Mouse (Mus musculus): Measurements from ENCODE around the gene Grtp1. TPM values are rescaled to one million over a fixed set of nuclear protein-coding genes. Genes with fewer than 3 reads are reported as not detected.

Grtp1 gene
- total RNA-seq, 2 experiments from 2014 or later: 7.8 to 8.9 TPM

DNA sequence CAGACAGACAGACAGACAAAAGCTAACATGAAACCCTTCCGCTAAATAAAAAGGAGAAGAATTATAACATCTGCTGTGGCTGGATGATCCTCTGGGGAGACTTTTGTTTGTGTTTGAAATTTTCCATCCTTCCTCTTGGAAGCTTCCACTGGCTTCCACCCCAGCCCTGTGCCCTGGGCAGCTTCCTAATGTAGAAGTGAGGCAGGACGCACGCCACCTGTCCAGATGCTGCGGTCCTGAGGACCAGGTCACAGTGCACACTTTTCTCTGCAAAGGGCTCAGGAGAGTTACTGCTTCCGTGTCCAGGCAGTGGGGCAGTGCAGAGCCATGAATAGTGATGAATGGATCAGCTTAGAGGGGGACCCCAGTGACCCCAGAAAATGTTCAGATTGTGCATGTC, 4.9 kb upstream of the Grtp1 start:
- intact Hi-C loops (cut with DNase I): no loop called here
- no peak for DNase-seq

DNA sequence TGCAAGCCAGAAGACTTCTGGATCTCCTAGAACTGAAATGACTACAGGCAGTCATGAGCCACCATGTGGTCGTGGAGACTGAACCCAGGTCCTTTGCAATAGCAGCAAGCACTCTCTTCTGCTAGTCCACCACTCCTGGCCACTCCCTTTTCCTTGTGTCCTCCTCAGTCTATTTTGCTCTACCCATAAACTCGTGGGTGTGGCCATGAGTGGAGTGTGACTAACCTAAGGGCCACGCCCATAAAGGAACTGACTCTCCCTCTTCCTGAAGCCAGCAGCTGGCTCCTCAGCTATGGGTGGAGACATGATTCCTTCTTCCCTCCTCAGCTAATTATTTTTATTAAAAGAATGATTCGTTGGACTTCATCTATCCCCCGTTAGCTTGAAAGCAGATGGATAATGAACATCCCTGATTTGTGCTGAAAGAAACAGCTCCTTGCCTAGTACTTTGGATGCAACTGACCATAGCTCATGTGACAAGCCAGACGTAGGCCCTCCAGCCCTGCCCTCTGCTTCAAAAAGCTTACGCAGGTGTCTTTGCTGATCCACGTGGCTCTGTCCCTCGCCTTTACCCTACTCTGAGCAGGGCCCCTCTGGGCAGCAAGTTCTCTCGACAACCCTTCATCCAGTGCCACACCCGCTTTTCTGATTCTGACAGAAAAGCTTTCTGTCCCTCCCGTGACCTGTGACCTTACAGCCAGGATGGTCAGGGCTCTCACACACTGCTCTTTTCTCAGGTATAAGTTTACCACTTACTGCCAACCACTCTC, 4.1 kb upstream of the Grtp1 start:
- DNase-seq: no peak
- intact Hi-C loops (cut with DNase I): no loop called here

DNA sequence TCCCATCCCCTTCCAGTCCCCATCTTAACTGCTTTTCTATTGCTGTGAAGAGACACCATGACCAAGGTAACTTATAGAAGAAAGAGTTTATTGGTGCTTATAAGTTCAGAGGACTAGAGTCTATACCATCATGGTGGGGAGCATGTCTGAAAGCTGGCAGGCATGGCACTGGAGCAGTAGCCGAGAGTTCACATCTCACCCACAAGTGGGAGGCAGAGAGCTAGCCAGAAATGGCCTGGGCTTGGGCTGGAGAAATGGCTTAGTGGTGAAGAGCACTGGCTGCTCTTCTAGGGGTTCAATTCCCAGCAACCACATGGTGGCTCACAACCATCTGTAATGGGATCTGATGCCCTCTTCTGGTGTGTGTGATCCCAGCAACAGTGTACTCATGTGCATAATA, 3.1 kb upstream of the Grtp1 start:
- intact Hi-C loops (cut with DNase I): no loop called here
- DNase-seq: no peak

DNA sequence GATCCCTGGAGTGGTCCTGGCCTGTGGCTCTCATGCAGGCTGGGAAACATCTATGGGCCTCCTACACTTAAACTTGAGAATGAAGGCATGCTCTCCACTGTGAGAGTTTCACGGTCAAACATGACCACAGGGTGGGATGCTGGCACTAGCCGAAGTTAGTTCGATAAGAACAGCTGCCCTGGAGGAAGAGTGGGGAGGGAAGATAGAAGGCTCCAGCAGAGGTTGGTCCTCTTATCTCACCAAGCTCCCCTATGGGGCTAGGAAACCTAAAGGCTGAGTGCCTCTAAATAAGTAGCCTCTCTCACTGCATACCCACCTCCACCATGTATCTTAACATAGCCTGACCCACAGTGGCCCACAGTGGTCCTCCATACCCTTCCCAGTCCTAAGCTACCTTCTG, 2.4 kb upstream of the Grtp1 start:
- DNase-seq: no peak
- intact Hi-C loops (cut with DNase I): no loop called here

DNA sequence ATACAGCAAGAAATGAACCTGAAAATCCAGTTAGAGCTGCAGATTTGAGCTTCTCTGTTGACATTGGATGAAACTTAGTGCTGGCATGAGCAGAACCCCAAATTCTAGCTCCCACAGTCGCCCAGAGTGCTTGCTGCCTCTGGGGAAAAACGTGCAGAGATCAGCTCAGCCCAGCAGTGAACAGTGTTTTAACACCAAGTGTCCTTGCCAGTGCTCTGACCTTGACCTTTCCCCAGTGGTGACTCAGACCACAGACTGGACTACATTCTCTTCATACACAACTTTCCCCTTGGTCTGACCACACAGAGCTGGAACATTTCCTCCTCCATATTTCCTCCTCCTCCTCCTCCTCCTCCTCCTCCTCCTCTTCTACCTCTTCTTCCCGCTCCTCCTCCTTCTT, 1.6 kb upstream of the Grtp1 start:
- no peak for DNase-seq
- intact Hi-C loops (cut with DNase I): no loop called here

DNA sequence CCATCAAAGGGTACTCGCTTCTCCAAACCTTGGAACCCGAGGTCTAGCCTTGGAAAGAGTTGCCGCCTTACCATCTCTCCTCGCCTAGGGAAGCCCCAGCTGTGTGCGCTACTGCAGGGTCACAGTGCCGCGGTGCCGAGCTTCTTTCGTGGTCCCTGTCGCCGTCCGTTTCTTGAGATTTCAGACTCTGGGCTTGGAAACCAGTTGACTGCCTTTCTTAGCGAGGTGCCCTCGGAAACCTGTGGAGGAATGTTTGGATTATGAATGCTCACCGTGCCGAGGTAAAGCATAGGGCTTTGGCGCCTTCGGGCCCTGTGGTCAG, 554 bp upstream of the Grtp1 start:
- no peak for DNase-seq
- intact Hi-C loops (cut with DNase I): no loop called here

DNA sequence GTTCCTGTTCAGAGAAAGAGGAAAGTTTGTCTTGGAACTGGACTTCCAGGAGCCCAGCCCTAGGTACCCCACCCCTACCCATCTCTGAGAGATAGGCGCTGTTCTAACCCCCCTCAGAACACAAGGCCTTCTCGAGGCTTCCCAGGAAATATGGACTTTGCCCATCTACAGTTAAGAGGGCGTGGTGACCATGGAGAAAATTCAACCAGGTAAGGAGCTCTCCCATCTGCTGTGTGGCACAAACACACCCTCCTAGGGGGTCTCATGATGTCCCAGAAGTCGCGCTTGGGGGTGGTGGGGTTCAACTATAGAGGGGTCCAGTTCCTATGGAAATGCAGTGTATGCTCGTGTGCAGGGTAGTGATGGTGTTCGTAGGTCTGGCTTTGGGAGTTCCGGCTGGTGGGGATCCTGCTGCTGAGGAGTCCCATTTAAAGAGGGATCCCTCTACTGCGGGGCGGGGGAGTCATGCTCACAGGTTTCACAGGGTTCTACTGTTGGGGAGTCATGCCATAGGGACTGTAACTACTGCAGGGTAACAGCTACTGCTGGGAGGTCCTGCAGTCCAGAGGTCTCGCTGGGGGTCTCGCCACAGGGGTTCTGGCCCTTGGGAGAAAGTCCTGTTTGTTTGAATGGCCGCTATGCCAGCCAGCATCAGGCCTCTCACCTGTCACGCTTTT, 897 bp downstream of the Grtp1 start:
- intact Hi-C loops (cut with DNase I): no loop called here
- DNase-seq: no peak

DNA sequence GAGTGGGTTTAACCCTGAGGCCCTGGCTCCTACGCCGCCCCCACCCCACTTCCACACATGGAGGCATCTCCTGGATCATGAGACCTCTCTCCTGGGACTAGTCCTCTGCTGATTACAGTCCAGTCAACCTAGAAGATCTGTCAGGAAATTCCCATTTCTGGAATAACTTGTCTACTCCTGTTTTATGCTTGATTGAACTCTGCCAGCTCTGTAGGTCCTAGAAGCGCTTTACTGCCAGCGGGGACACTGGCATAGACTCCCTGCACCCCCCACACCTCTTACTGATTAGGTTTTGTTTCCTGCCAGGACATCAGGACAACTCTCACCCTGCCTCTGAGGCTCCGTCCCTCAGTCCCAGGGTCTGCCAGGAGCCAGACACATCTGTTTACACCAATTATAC, 2.9 kb downstream of the Grtp1 start:
- no peak for DNase-seq
- intact Hi-C loops (cut with DNase I): no loop called here

DNA sequence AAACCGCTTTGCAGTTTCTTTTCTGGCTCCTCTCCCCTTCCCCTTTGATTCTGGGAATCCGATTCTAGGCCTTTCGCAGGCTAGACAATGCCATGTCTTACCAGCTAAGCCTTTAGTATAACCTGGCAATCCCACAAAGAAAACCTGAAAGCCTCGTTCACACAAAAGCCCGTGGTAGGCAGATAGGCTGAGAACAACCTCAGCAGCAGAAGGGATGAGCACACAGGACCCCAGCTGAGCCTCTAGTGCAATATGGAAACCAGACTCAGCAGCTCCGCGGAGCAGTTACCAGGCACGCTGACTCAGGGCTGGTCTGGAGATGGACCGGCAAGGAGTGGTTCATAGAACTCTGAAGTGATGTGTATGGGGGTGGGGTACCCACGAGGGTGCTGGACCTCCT, 5.6 kb downstream of the Grtp1 start:
- intact Hi-C loops (cut with DNase I): no loop called here
- no peak for DNase-seq

DNA sequence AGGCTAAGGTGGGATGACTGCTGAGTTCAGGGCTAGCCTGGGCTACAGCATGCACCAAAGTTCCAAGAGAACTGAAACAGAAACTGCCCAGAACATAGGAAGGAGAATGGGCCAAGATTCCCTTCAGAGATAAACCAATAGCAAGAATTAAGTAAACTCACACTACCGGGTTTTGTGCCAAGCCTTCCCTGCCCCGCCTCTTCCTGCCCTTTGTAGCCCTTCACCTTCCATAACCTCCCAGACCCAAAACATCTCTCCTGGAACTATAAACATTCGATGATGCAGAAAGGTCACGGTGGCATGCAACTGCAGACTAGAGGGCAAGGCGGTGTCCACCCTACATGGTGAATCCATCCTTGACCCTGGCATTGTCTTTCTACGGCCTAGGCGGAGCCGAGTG, 10.2 kb downstream of the Grtp1 start:
- intact Hi-C loops (cut with DNase I): no loop called here

DNA sequence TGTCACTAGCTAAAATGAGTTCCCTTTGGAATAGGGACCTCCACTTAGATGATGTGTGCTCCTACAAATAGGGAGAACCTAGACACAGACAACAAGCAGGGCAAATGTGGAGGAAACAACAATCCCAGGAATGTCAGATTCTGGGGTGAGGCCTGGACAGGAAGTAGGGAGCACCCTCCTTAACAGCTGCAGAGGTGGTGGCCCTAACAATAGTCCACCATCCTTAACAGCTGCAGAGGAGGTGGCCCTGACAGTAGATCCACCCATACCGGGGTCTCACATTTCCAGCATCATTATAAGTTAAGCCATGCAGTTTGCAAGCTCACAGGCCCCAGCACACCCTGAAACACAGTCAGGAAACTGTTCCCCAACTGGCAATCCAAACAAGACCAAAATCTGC, 11.6 kb downstream of the Grtp1 start:
- DNase-seq: no peak
- intact Hi-C loops (cut with DNase I): no loop called here

More for the DNA sequence above, 10.2 kb downstream of the Grtp1 start:
- DNase-seq: no peak

DNA sequence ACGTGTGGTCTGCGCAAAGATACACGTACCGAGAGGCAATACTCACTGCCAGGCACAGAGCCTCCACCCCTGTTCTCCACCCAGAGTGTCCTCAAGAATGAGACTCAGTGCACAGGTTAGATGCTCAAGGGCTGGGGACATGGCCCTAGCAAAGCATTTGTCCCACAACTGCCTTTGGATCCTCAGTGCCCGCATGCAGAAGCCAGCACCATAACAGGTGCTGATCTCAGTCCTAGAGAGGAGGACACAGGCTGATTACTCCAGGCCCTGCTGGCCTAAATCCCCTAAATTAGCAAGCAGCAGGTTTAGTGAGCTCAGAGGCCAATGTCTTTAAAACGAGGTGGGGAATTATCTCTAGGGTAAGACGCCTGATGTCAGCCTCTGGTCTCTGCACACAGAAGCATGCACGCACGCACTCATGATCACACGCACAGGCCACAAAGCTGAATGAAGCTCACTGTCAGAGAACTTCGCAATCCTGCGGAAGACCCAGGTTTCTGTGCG, 12.3 kb downstream of the Grtp1 start:
- intact Hi-C loops (cut with DNase I): no loop called here
- DNase-seq: no peak

DNA sequence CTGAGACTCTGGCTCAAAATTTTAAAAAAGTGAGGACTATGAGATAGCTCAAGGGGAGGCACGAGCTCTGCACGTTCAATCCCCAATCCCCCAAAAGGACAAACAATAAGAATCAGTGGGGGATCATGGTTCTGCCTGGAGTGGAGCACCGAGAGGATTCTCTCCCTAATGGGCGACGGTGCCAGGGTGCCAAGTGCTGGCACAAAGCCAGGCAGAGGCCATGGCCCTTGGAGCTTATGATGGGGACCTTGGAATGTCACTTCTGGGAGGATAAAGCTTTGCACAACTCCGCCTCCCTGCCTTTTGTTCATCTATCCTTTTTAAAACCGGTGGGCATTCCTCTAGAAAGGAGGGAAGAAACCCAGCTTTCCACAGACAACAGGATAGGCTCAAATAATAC, 12.8 kb downstream of the Grtp1 start:
- DNase-seq: no peak

DNA sequence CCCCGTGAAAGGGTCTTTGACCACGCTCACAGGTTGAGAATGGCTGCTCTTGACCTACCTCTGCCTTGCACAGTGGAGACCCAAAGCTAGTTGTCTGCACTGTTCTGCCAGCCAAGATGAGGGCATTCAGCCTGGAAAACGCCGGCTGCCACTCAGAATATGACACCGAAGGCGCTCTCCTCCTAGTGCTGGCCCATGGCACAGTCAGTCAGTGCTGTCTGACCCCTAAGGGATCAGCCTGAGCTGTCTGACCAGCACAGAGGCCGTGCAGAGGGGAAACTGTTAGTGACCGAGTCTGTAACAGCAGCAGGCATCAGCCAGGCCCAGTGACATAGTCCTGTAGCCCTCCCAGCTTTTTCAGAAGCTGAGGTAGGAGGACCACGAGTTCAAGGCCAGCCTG, 13.2 kb downstream of the Grtp1 start:
- intact Hi-C loops (cut with DNase I): no loop called here
- no peak for DNase-seq

More for the DNA sequence above, 12.8 kb downstream of the Grtp1 start:
- intact Hi-C loops (cut with DNase I): no loop called here

DNA sequence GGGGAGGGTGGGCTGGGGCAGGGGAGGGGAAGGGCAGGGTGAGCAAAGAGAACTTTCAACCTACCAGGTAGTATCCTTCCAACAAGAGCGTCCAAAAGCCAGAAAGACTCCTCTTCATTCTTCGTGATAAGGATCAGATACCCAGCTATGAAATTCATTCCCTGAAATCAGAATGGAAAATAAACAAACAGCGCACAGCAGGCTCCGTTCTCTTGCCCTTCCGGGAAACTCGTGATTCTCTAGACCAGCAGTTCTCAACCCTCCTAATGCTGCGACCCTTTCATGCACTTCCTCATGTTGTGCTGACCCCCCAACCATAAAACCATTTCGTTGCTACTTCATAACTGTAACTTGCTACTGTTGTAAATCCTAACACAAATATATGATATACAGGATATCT, 13.6 kb downstream of the Grtp1 start:
- intact Hi-C loops (cut with DNase I): no loop called here
- no peak for DNase-seq

DNA sequence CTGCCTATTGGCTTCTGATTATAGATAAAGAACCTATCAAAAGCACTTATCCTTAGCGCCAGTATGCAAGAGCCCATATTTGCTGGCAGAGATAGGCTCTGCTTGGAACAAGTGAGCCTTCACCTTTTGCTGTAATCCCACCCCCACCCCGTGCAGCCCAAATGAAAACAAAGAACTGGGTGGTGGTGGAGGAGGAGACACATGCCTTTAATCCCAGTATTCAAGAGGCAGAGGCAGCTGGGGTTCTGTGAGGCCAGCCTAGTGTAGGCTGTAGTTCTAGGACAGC, 18.8 kb downstream of the Grtp1 start:
- DNase-seq: no peak
- intact Hi-C loops (cut with DNase I): no loop called here

DNA sequence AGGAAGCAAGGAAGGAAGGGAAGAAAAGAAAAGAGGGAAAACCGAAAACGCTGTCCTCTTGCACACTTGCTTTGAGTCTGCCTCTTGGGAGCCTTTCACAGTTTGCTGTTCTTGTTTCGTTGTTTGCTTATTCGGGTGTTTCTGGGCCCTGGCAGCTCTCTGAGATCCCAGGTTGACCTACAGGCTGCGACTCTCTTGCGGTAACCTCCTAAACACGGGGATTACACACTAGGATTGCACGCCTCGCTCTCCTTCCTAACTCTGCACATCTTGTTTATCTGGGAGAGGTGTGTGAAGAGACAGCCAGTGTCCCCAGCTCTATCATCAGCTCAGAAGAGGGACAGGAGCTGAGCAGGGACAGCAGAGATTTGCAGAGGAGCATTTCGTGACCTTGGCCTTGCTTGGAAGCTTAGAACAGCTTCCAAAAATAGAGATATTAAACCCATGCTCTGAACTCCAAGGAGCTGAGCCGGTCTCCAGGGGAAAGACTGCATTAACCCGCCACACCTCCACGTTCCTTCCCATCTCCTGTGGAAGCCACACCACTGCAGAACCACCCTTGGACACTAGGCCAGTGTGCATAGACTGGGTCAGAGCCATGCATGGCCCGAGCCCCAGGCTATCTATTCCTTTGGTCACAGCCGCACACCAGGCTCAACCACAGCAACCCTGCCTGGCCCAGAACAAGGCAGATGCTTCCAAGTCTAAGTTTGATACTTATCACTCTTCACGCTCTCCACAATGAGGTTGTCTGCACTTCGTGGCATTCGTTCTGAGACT, 19.3 kb downstream of the Grtp1 start:
- no peak for DNase-seq

DNA sequence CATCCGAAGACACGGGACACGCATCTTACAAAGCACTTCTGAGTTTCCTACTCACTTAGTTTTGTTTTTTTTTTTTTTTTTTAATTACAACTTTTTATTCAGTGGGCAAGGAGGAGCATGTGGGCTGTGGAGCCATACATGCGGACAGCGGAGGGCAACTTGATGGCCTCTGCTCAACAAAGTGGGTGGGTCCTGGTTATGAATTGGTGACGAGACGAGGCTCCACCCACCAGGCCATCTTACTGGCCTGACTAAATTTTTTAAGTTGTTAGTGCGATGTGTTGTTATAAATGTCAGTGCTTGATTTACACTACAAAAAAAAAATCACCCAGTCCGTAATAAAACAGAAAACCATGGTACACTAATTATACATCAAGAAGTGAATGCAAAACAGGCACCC, 20.0 kb downstream of the Grtp1 start:
- no peak for DNase-seq
- intact Hi-C loops (cut with DNase I): no loop called here

More for the DNA sequence above, 19.3 kb downstream of the Grtp1 start:
- intact Hi-C loops (cut with DNase I): no loop called here

DNA sequence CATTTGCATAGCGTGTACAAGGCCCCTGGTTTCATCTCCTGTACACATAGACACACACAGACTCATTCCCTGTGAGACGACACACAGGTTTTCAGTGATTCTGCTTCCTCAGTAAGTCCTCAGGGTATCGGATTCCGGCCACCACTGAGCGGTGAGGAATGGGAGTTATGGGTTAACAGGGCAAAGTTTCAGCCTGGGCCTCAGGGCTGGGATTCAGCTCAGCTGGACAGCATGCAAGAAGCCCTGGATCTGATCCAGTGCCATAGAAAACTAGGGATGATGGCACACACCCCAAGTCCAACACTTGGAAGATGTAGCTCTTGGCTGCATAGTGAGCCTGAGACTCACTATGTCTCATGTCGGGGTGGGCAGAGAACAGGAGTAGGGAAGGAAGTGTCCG, 20.5 kb downstream of the Grtp1 start:
- intact Hi-C loops (cut with DNase I): no loop called here
- peak; percentile 23 for DNase-seq

DNA sequence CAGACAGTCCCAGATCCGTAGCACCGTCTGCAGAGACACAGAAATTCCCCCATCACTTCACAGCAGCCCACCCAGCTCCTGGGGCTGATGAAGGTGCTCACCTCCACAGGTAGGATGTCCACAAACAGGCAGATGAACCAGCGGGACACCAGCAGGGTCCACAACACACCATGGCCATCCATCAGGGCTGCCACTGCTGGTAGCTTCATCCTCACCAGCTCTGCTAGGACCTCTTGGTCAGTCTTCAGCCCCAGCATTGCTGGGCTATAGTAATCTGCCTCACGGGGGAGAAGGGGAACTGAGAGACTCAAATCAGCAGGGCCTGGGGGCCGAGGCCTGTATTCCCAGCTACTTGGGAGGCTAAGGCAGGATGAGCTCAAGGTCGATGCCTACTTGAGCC, 20.9 kb downstream of the Grtp1 start:
- DNase-seq: no peak
- intact Hi-C loops (cut with DNase I): no loop called here

DNA sequence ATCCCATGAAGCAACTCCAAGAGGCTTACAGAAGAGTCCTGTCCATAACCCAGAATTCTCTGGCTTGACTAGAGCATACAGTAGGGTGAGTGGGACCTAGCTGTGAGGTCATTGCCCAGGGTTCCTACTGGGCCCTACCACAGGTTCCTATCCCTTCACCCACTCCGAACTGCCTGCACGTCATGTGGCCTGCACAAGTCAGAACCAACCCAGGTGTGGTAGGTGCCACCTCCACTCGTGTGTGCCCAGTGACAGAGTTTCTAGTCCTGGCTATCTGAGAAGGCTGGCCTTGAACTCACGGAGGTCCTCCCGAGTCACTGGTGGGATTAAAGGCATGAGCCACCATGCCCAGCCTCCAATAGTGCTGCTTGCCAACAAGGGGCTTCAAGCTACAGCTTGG, 22.3 kb downstream of the Grtp1 start:
- intact Hi-C loops (cut with DNase I): no loop called here
- DNase-seq: no peak

Data from left cerebral cortex, postnatal 4 days (tissue).